Mouse (Mus musculus): ENCODE results near the gene Atxn1. TPM values are rescaled to one million over a fixed set of nuclear protein-coding genes. Genes with fewer than 3 reads are reported as not detected.

The Atxn1 gene
- total and polyA plus RNA-seq, 3 experiments: 8.0 to 13.1 (median 9.7) TPM

GRCm38 (mm10) chr13:45911069-45911468 lies 53.7 kb downstream of the Atxn1 start:
- TF ChIP-seq MAFK (IDR thresholded peaks at IDR 0.05; ENCODE audit: insufficient replicate concordance, low read length): no peak
- no peak for TF ChIP-seq TBP (conservative IDR thresholded peaks at IDR 0.05; ENCODE audit: low read depth, low read length)
- TF ChIP-seq SMC3 (IDR thresholded peaks at IDR 0.05; ENCODE audit: low read depth, low read length): no peak
- peak; percentile 34; the same call in 1 of the 2 replicates for TF ChIP-seq IRF4 (IDR thresholded peaks at IDR 0.05; ENCODE audit: low read depth, low read length)
- no peak for TF ChIP-seq CHD1 (IDR thresholded peaks at IDR 0.05; ENCODE audit: low read depth, low read length)
- no peak for TF ChIP-seq JUN (IDR thresholded peaks at IDR 0.05; ENCODE audit: insufficient read depth, low read depth, low read length)
- TF ChIP-seq RCOR1 (conservative IDR thresholded peaks at IDR 0.05; ENCODE audit: low read depth, low read length): no peak
- peak; percentile 25; the same call in 1 of the 2 replicates for TF ChIP-seq MAX (IDR thresholded peaks at IDR 0.05; ENCODE audit: low read length)
- peak; percentile 33; the same call in 1 of the 2 replicates for TF ChIP-seq BHLHE40 (IDR thresholded peaks at IDR 0.05; ENCODE audit: low read depth, low read length)
- no peak for TF ChIP-seq POLR2AphosphoS2 (IDR thresholded peaks at IDR 0.05; ENCODE audit: low read depth, low read length)
- 0 out of 2 replicates have a peak, but pooled peaks have one; percentile 5 for TF ChIP-seq ELF1 (IDR thresholded peaks at IDR 0.05; ENCODE audit: low read depth, low read length)
- H3K36me3 ChIP-seq (replicated peaks in 1 of 2; ENCODE audit: control insufficient read depth in 1 of 2, insufficient read depth in 1 of 2, low read length in 1 of 2): peaks cover 0 to 31% of the 10 kb centered on the region in 2 experiments
- dilution Hi-C loops (cut with MboI; ENCODE audit: extremely low pct_ligation_motif_present, extremely low pct_unique_long_range_greater_than_20kb, low sequenced_read_pairs): no loop called here
- no peaks in the 10 kb centered on the region for H3K27me3 ChIP-seq (replicated peaks)
- H3K4me1 ChIP-seq (ENCODE audit: control insufficient read depth in 1 of 2, insufficient read depth in 2 of 2): peaks cover 56 to 96% of the 10 kb centered on the region in 2 experiments
- in situ Hi-C loops (cut with MboI; ENCODE audit: low pct_ligation_motif_present, low pct_unique_long_range_greater_than_20kb, low sequenced_read_pairs): no loop called here
- DNase-seq (ENCODE audit: extremely low read depth): peak; percentile 73
- H3K9ac ChIP-seq (ENCODE audit: insufficient read depth, low read depth): peak overlapping the region; percentile 41
- H3K27ac ChIP-seq (ENCODE audit: insufficient read depth, low read depth): peak overlapping the region; percentile 74
- peaks cover 44% of the 10 kb centered on the region for H3K79me2 ChIP-seq (replicated peaks; ENCODE audit: control insufficient read depth, extremely low read depth, insufficient read depth, poor library complexity, severe bottlenecking)
- peak overlapping the region; percentile 62 for H3K4me2 ChIP-seq (ENCODE audit: insufficient read depth, low read depth, poor library complexity, severe bottlenecking)
- H3K4me3 ChIP-seq (replicated peaks in 1 of 3; ENCODE audit: low read depth in 2 of 3, low read length in 2 of 3, poor library complexity in 1 of 3): no peak overlapping the region
- H3K9me3 ChIP-seq (replicated peaks; ENCODE audit: low read length): no peaks in the 10 kb centered on the region

- dilution Hi-C loops (cut with MboI; ENCODE audit: extremely low pct_ligation_motif_present, extremely low pct_unique_long_range_greater_than_20kb, low sequenced_read_pairs) (no loop called here), in situ Hi-C loops (cut with MboI; ENCODE audit: low pct_ligation_motif_present, low pct_unique_long_range_greater_than_20kb, low sequenced_read_pairs) (no loop called here)
- Histone ChIP-seq H3K36me3 (replicated peaks in 1 of 2; ENCODE audit: control insufficient read depth in 1 of 2, insufficient read depth in 1 of 2, low read length in 1 of 2) (peaks cover 0 to 24% of the 10 kb centered on the region in 2 experiments), H3K4me1 (ENCODE audit: control insufficient read depth in 1 of 2, insufficient read depth in 2 of 2) (peaks cover 54 to 95% of the 10 kb centered on the region in 2 experiments), H3K4me2 (ENCODE audit: insufficient read depth, low read depth, poor library complexity, severe bottlenecking) (peak overlapping the region; percentile 62), H3K9me3 (replicated peaks; ENCODE audit: low read length) (no peaks in the 10 kb centered on the region), H3K9ac (ENCODE audit: insufficient read depth, low read depth) (no peak overlapping the region), H3K27ac (ENCODE audit: insufficient read depth, low read depth) (peak overlapping the region; percentile 38; the same call in 1 of the 2 replicates), H3K27me3 (replicated peaks) (no peaks in the 10 kb centered on the region), H3K79me2 (replicated peaks; ENCODE audit: control insufficient read depth, extremely low read depth, insufficient read depth, poor library complexity, severe bottlenecking) (peaks cover 46% of the 10 kb centered on the region), H3K4me3 (replicated peaks in 1 of 3; ENCODE audit: low read depth in 2 of 3, low read length in 2 of 3, poor library complexity in 1 of 3) (no peak overlapping the region)
- DNase-seq (ENCODE audit: extremely low read depth): peak; percentile 72
- TF ChIP-seq RCOR1 (conservative IDR thresholded peaks at IDR 0.05; ENCODE audit: low read depth, low read length) (0 out of 2 replicates have a peak, but pooled peaks have one; percentile 51), MEF2A (IDR thresholded peaks at IDR 0.05; ENCODE audit: borderline replicate concordance, low read depth, low read length) (no peak), SMC3 (IDR thresholded peaks at IDR 0.05; ENCODE audit: low read depth, low read length) (no peak), USF1 (IDR thresholded peaks at IDR 0.05; ENCODE audit: low read depth, low read length) (no peak), CHD1 (IDR thresholded peaks at IDR 0.05; ENCODE audit: low read depth, low read length) (no peak), ETS1 (conservative IDR thresholded peaks at IDR 0.05; ENCODE audit: low read depth, low read length) (0 out of 2 replicates have a peak, but pooled peaks have one; percentile 29), RAD21 (IDR thresholded peaks at IDR 0.05; ENCODE audit: low read depth, low read length) (no peak), ZKSCAN1 (IDR thresholded peaks at IDR 0.05; ENCODE audit: borderline replicate concordance, low read depth, low read length) (no peak), PAX5 (IDR thresholded peaks at IDR 0.05; ENCODE audit: low read length) (no peak), SIN3A (IDR thresholded peaks at IDR 0.05; ENCODE audit: low read length) (no peak), CTCF (conservative IDR thresholded peaks at IDR 0.05 in 1 of 2, IDR thresholded peaks at IDR 0.05 in 1 of 2; ENCODE audit: low read depth in 2 of 2, low read length in 2 of 2) (no peak), MAZ (IDR thresholded peaks at IDR 0.05; ENCODE audit: low read depth, low read length) (no peak), ELF1 (IDR thresholded peaks at IDR 0.05; ENCODE audit: low read depth, low read length) (no peak), IRF4 (IDR thresholded peaks at IDR 0.05; ENCODE audit: low read depth, low read length) (peak; percentile 94), ZMIZ1 (IDR thresholded peaks at IDR 0.05; ENCODE audit: low read depth, low read length) (no peak), ZNF384 (IDR thresholded peaks at IDR 0.05; ENCODE audit: low read depth, low read length) (no peak), BHLHE40 (IDR thresholded peaks at IDR 0.05; ENCODE audit: low read depth, low read length) (peak; percentile 23; the same call in 1 of the 2 replicates), EP300 (IDR thresholded peaks at IDR 0.05; ENCODE audit: low read length) (peak; percentile 87), USF2 (conservative IDR thresholded peaks at IDR 0.05; ENCODE audit: low read depth, low read length) (no peak), NRF1 (IDR thresholded peaks at IDR 0.05; ENCODE audit: low read depth, low read length) (no peak), MAFK (IDR thresholded peaks at IDR 0.05; ENCODE audit: insufficient replicate concordance, low read length) (no peak), GABPA (IDR thresholded peaks at IDR 0.05; ENCODE audit: insufficient replicate concordance, low read depth, low read length) (no peak), MYC (IDR thresholded peaks at IDR 0.05; ENCODE audit: low read depth, low read length) (0 out of 2 replicates have a peak, but pooled peaks have one; percentile 25), JUND (conservative IDR thresholded peaks at IDR 0.05; ENCODE audit: low read depth, low read length) (peak; percentile 81), TBP (conservative IDR thresholded peaks at IDR 0.05; ENCODE audit: low read depth, low read length) (no peak), HCFC1 (IDR thresholded peaks at IDR 0.05; ENCODE audit: low read depth, low read length) (no peak), MXI1 (IDR thresholded peaks at IDR 0.05; ENCODE audit: low read depth, low read length) (no peak), POLR2A (IDR thresholded peaks at IDR 0.05; ENCODE audit: low read depth, low read length) (no peak), POLR2AphosphoS2 (IDR thresholded peaks at IDR 0.05; ENCODE audit: low read depth, low read length) (no peak)
These were observed 54.5 kb downstream of the Atxn1 start for GRCm38 (mm10) chr13:45910348-45910747.
